Mouse (Mus musculus): ENCODE measurements at regions not wholly inside any gene's neighbourhood (a gene's known extent, or its start where the extent isn't known, plus 50 kb on each side); places are given as distances from the start of the nearest gene placed in this dataset.

GRCm38 (mm10) chr8:30482956-30483355 lies 2945.6 kb upstream of the 5930422O12Rik start:
- in situ Hi-C loops (cut with MseI, MboI) = no loop called here

DNA sequence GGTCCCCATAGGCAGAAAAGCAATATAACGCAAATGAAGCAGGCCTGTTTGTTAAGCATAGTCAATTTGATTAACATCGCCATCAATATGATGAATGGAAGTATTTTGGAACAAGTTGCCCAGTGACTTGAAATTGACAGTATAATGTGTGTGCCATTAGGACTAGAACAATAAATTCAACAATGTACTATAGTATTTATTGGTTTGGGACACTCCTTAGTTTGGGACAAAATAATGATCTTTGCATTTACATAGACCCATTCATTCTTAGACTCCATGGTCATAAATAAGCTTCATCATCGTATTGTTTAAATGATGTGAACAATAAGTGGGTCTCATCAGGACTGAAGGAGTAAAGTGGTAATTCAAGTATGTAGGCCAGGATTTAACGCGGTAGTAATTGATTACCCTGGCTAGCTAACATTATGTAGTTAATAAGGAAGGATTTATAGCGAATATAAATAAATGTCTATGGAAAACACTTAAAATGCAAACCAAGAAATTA lies 2933.6 kb upstream of the 5930422O12Rik start:
- in situ Hi-C loops (cut with MseI, MboI) = no loop called here

GRCm38 (mm10) chr8:30502164-30502563 lies 2926.3 kb upstream of the 5930422O12Rik start:
- in situ Hi-C loops (cut with MseI, MboI) = no loop called here

- in situ Hi-C loops (cut with MseI, MboI) = no loop called here
Observed at GRCm38 (mm10) chr8:30511358-30511757, 2917.2 kb upstream of the 5930422O12Rik start.

DNA sequence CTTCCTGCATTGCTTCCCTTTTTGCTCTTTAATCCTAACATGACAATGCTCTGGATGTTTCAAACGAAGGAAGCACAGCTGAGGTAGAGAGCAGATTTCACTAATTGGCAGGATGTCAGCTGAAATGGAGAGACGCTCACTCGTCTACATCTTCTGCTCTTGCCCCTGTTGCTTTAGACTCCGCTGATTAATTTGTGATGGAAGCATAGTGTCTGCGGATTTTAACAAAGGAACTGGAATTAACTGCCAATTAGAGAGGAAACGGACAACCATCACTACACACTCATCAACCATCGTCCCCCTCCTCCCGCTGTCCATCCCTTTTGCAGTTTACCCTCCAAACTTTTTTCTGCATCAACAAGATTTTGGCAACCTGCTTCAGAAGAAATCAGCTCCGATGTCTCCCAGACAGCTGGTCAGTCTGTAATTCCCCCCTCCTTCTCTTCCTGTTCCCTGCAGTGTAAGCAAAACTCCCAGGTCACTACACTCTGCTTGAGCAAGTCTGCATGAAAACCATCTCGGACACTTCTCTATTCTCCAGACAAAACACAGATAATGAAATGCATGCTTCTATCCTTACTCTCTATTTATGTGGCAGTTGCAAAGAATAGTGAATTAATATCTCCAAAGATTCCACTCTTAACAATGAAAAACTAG lies 2905.6 kb upstream of the 5930422O12Rik start:
- in situ Hi-C loops (cut with MseI, MboI) = loop anchor here in 1 of 2 experiments (10.0 kb wide), 1 partner anchor 402 kb away; no protein-coding TSS in a partner anchor

GRCm38 (mm10) chr8:30532862-30533500 lies 2895.5 kb upstream of the 5930422O12Rik start:
- in situ Hi-C loops (cut with MseI, MboI) = loop anchor here in 1 of 2 experiments (25.0 kb wide), 1 partner anchor 379 kb away; no protein-coding TSS in a partner anchor

- in situ Hi-C loops (cut with MseI, MboI) = loop anchor here in 1 of 2 experiments (25.0 kb wide), 1 partner anchor 379 kb away; no protein-coding TSS in a partner anchor
Observed at GRCm38 (mm10) chr8:30533501-30533870, 2895.0 kb upstream of the 5930422O12Rik start.

DNA sequence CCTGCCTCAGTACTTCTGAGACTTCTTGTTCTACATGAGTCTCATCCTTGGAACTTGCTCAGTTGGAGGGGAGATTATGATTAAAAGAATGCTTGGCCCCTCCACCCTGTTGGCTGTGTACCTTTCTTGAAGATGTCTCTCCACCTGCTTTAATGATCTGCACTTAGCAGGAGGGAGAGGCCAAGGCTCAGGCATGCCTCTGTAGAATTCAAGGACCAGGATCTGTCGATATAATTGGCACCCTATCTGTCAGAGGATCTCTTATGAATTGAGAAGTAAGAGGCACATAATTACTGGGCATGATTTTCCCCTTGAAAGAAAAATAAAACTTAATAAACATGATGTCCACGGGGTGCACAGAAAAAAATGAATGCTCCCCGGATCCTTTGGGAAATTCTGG lies 2893.1 kb upstream of the 5930422O12Rik start:
- in situ Hi-C loops (cut with MseI, MboI) = loop anchor here in 1 of 2 experiments (25.0 kb wide), 1 partner anchor 377 kb away; no protein-coding TSS in a partner anchor

DNA sequence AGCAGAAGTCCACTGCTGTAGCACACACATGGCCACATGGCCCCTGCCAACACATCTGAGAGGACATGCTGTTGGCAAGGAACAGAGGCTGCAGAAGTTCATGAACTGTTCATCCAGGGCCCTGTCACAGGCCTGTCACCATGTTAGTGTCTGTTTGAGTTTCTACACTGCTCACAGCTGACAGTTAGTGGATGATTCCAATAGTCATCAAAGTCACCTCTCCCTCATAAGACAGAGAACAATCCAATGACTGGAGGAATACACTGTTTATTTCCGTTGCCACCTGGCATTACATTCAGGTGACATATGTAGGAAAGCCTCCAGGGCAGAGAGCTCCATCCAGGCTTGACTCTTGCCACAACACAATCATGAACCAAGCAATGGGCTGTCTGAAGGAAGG lies 2886.3 kb upstream of the 5930422O12Rik start:
- in situ Hi-C loops (cut with MseI, MboI) = loop anchor here in 1 of 2 experiments (25.0 kb wide), 1 partner anchor 370 kb away; no protein-coding TSS in a partner anchor

DNA sequence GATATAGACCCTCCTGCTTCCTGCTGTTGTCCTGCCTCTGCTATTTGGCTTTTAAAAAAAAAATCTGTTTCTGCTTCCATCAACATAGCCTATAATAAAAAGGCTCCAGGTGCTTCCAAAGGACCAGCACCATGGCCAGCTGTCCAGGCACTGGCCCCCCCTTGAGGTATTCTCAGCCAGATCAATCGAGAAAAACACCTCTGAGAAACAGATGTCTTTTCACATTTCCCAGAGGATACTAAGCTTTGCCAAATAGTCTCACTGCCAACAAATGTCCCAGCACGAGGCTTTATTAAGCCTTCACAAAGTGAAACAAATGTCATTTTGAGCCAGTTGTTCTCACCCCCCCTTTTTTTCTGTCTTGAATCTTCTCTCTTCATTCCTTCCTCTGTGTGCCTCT lies 2880.7 kb upstream of the 5930422O12Rik start:
- in situ Hi-C loops (cut with MseI, MboI) = loop anchor here in 1 of 2 experiments (25.0 kb wide), 1 partner anchor 364 kb away; no protein-coding TSS in a partner anchor

GRCm38 (mm10) chr8:30551051-30551450 lies 2877.5 kb upstream of the 5930422O12Rik start:
- in situ Hi-C loops (cut with MseI, MboI) = no loop called here

DNA sequence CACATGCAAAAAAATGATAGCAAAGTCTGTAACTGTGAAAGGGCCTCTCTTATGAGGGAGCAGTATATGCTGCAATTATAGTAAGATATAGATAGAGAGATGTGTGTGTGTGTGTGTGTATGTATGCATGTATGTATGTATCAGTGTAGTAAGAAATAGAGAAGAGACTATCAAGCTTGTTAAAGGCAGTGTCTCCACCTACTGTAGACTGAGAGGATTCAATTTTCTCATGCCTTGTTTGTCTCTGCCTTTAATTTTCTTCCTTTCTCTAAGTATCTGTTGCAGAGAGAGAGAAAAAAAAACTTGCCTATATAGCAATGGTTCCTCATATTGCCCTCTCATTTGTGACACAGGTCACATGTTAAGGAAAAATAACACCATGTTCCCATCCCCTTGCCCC lies 2871.1 kb upstream of the 5930422O12Rik start:
- in situ Hi-C loops (cut with MseI, MboI) = no loop called here

DNA sequence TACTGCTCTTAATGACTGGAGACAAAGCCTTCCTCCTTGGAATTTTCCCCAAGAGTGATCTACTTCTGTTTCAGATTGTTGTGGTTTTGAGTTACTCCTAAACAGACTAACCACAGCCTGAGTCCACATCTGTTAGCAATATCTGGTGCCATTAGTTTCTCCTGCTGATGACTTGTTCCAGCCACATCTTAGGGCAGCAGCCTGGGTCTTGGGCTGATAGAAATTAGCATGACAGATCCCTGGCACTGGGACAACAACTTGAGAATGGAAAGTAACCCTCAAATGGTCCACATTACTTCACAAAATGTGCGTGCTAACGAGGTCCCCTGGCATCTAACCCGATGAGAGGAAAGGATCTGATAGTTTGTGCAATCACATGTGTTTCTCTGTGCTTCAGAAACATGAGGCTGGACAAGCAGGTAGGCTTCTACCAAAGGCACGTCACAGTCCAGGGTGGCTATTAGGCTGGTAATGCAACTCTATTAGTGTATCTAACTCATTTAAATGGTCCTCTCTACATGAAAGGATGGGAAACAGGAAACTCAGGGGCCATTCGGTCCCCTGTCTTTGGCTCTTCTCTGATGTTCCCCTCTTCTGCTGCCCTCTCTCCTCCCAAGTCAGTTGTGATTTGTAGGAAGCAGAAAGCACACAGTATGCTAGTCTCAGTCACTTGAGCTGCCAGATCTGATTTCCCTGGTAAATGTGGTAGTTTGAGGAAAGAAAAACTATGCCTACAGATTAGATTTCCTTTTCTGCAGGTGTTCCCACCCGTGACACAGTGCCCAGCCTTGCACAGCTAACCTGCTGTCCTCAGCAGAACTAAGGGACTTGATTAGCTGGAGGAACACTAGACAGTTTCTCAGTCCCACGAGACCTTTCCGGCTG lies 2866.9 kb upstream of the 5930422O12Rik start:
- in situ Hi-C loops (cut with MseI, MboI) = no loop called here

GRCm38 (mm10) chr8:30569799-30570198 lies 2858.7 kb upstream of the 5930422O12Rik start:
- in situ Hi-C loops (cut with MseI, MboI) = no loop called here

DNA sequence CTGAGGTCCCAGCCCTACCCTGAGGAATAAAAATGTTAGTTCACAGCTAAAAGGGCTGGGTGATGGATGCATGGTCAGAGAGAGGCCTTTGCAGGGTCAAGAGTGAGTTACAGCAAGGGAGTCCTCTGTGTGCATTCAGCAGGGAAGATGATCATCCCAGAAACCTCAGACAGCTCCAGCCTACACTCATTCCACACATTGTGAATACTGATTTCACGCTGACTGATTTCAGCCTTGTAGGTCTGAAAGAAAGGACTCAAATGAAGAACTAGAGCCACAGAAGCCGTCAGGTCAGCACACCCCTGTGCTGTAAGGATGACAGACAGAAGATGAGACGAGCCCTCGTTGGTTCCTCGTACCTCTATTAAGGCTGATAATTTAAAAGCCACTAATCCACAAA lies 2858.0 kb upstream of the 5930422O12Rik start:
- in situ Hi-C loops (cut with MseI, MboI) = no loop called here

GRCm38 (mm10) chr8:30587508-30587907 lies 2841.0 kb upstream of the 5930422O12Rik start:
- in situ Hi-C loops (cut with MseI, MboI) = no loop called here

- in situ Hi-C loops (cut with MseI, MboI) = no loop called here
Observed at GRCm38 (mm10) chr8:30602421-30602820, 2826.1 kb upstream of the 5930422O12Rik start.

DNA sequence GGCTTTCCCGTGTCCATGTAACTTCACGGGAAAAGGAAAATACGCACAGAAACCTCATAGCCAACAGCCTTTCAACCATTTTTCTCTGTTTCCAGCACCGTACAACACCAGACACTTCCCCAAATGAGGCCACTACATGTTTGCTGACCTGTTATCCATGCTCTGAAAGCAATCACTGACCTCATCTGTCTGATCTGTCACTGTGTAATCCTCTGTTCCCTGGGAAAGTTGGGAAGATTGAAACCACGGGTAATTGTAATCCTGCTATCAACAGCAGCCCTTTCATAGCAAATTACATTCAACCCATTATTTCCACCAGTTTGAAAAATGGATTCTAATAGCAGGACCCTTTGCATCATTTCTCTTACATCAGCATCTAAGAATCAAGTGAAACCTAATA lies 2798.2 kb upstream of the 5930422O12Rik start:
- in situ Hi-C loops (cut with MseI, MboI) = no loop called here

- in situ Hi-C loops (cut with MseI, MboI) = no loop called here
Observed at GRCm38 (mm10) chr8:30636791-30637190, 2791.7 kb upstream of the 5930422O12Rik start.

- in situ Hi-C loops (cut with MseI, MboI) = no loop called here
Observed at GRCm38 (mm10) chr8:30642866-30643690, 2785.4 kb upstream of the 5930422O12Rik start.

DNA sequence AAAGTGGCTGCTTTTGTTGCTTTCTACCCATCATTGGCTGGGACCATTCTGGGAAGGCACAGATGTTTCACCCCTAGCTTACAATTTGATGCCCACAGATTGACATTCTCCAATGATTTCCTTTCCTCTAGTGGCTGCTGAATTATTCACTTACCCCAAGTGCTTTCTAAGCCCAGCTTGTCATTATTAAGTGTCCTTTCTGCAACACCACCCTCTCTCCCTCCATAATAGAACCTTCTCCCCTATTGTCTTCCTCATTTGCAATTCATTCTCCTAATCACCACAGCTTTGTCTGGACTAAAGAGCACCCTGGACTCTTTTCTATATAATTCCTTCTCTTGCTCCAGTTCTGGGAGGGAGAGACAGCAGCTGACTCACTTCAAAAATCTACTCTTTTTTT lies 2780.0 kb upstream of the 5930422O12Rik start:
- in situ Hi-C loops (cut with MseI, MboI) = no loop called here

All from mouse trophoblast stem cell (cell line).